Mouse (Mus musculus): ENCODE data around the gene Abcb1a.

DNA sequence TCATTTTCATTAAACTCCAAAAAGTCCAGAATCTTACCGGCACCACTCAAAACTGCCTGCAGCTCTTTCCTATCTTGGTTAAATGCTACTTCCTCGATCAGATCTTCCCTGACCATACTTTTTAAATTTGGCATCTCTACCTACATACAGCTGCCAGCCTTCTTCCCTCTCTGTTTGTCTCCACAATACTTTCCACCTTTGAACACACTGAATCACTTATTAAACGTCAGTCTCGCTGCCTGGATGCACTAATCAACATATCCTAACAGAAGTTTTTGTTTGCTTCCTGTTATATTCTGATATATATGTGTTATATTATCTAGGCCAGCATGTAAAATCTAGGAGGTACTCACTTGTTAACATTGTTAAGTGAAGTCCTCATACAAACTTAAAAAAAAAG is 11.6 kb upstream of the Abcb1a start:
- no peak for TF ChIP-seq GATA1 (IDR thresholded peaks at IDR 0.05; ENCODE audit: low read length)
- TF ChIP-seq TAL1 (IDR thresholded peaks at IDR 0.05; ENCODE audit: low read length) = no peak
